Mouse (Mus musculus) heart, postnatal 0 days (tissue): ENCODE measurements around the gene Dus4l. TPM values are rescaled to one million over a fixed set of nuclear protein-coding genes. Genes with fewer than 3 reads are reported as not detected.

Experiments used
- ATAC-seq: fragments of 200-750 bp; cut with Nextera tagmentation; 2 replicates; pipeline ENCODE4 v1.8.0; 2017; ENCODE audit warnings: low read depth, moderate number of reproducible peaks, moderate library complexity; ENCODE audit not compliant: insufficient read depth
- DNase-seq: peaks from one replicate; pipeline ENCODE4 v3.0.0-alpha.2; 2016; ENCODE audit warnings: low spot score
- H3K27ac ChIP-seq: fragments of 300-500 bp; sonication (generic); 2 replicates; pipeline ENCODE4 v1.5.1; 2014; ENCODE audit warnings: low read depth, mild to moderate bottlenecking
- H3K27me3 ChIP-seq: fragments of 300-500 bp; sonication (generic); 2 replicates; pipeline ENCODE4 v1.6.1; 2014; ENCODE audit warnings: low read length, mixed read lengths; ENCODE audit not compliant: control insufficient read depth, insufficient read depth
- H3K36me3 ChIP-seq: fragments of 300-500 bp; sonication (generic); replicated peaks from 2 replicates; pipeline ENCODE4 v1.6.1; 2014; ENCODE audit warnings: low read length, mixed read lengths; ENCODE audit not compliant: control insufficient read depth, insufficient read depth
- H3K4me1 ChIP-seq: fragments of 300-500 bp; sonication (generic); 2 replicates; pipeline ENCODE4 v1.6.1; 2014; ENCODE audit warnings: antibody characterized with exemption; ENCODE audit not compliant: control insufficient read depth, insufficient read depth
- H3K4me2 ChIP-seq: fragments of 300-500 bp; sonication (generic); 2 replicates; pipeline ENCODE4 v1.6.1; 2014; ENCODE audit warnings: low read depth, mild to moderate bottlenecking, low read length, moderate library complexity
- H3K4me3 ChIP-seq: fragments of 300-500 bp; sonication (generic); 2 replicates; pipeline ENCODE4 v1.5.1; 2014; ENCODE audit warnings: low read depth, low read length
- H3K9ac ChIP-seq: fragments of 300-500 bp; sonication (generic); replicated peaks from 2 replicates; pipeline ENCODE4 v1.6.1; 2014; ENCODE audit warnings: low read depth, low read length, mixed read lengths
- H3K9me3 ChIP-seq: fragments of 300-500 bp; sonication (generic); replicated peaks from 2 replicates; pipeline ENCODE4 v1.6.1; 2016; ENCODE audit warnings: low read length; ENCODE audit not compliant: control insufficient read depth
- CTCF ChIP-seq: IDR thresholded peaks from 2 replicates; pipeline ENCODE4 v1.5.1; 2016; ENCODE audit warnings: antibody characterized with exemption, control low read depth, low read depth
- EP300 ChIP-seq: IDR thresholded peaks from 2 replicates; pipeline ENCODE4 v1.6.1; 2016; ENCODE audit warnings: antibody characterized with exemption, low read depth
- WGBS: fragments of 180-500 bp; shearing (Covaris S2); extraction: QIAGEN DNeasy Blood & Tissue Kit; methylation state at CpG from one replicate; pipeline ENCODE4 v1.1.7; 2014; 5-methylcytosine and 5-hydroxymethylcytosine counted together
- polyA plus RNA-seq: library from polyadenylated mRNA; unstranded; fragments of >200 nt; fragmentation: Nextera tagmentation; extraction: Ambion mirVana; gene quantifications from 2 replicates; pipeline ENCODE4 v1.2.1, GENCODE M21; 2015
- total RNA-seq: library from RNA; depleted of rRNA; stranded (reverse); fragments of >200 nt; gene quantifications from 2 replicates; pipeline ENCODE4 v1.2.3, GENCODE M21; 2014; ENCODE audit warnings: low replicate concordance

The Dus4l gene
- total and polyA plus RNA-seq, 2 experiments from 2014 or later, result 3.2 to 7.7 TPM

GRCm38 (mm10) chr12:31686679-31687078, 32.1 kb upstream of the Dus4l start:
- Histone ChIP-seq H3K27me3 (no peaks in the 10 kb centered on the region), H3K27ac (no peak overlapping the region), H3K4me2 (no peak overlapping the region), H3K4me3 (no peak overlapping the region), H3K36me3 (peaks cover 6% of the 10 kb centered on the region; the same call in 1 of the 2 replicates), H3K9me3 (no peaks in the 10 kb centered on the region), H3K9ac (no peak overlapping the region), H3K4me1 (no peaks in the 10 kb centered on the region)
- no peak for ATAC-seq
- TF ChIP-seq EP300 (no peak), CTCF (no peak)
- DNase-seq, result no peak
- 92% methylated on average over 3 of the region's 3 CpGs for WGBS

- 63% methylated on average over 3 of the region's 3 CpGs for WGBS
- no peaks in the 10 kb centered on the region for H3K27me3 ChIP-seq
- ATAC-seq (no peak), DNase-seq (no peak)
- TF ChIP-seq CTCF (no peak), EP300 (no peak)
- H3K4me2 ChIP-seq, result no peak overlapping the region
- no peaks in the 10 kb centered on the region for H3K4me1 ChIP-seq
- H3K27ac ChIP-seq, result no peak overlapping the region
- H3K9ac ChIP-seq, result no peak overlapping the region
- H3K9me3 ChIP-seq, result no peaks in the 10 kb centered on the region
- peaks cover 50% of the 10 kb centered on the region for H3K36me3 ChIP-seq
- H3K4me3 ChIP-seq, result no peak overlapping the region
Measured at GRCm38 (mm10) chr12:31667187-31667586, 12.6 kb upstream of the Dus4l start.

GRCm38 (mm10) chr12:31665999-31666398, 11.4 kb upstream of the Dus4l start:
- no peak overlapping the region for H3K4me2 ChIP-seq
- no peak overlapping the region for H3K4me3 ChIP-seq
- H3K4me1 ChIP-seq, result no peaks in the 10 kb centered on the region
- no peak overlapping the region for H3K9ac ChIP-seq
- TF ChIP-seq EP300, result no peak
- no peak for TF ChIP-seq CTCF
- ATAC-seq (no peak), DNase-seq (no peak)
- H3K27me3 ChIP-seq, result no peaks in the 10 kb centered on the region
- no peaks in the 10 kb centered on the region for H3K9me3 ChIP-seq
- H3K36me3 ChIP-seq, result peaks cover 45% of the 10 kb centered on the region
- H3K27ac ChIP-seq, result no peak overlapping the region
- WGBS, result 72% methylated on average over 6 of the region's 6 CpGs

- H3K4me2 ChIP-seq, result no peak overlapping the region
- TF ChIP-seq CTCF (no peak), EP300 (no peak)
- no peaks in the 10 kb centered on the region for H3K36me3 ChIP-seq
- H3K27me3 ChIP-seq, result no peaks in the 10 kb centered on the region
- H3K9ac ChIP-seq, result no peak overlapping the region
- ATAC-seq (no peak), DNase-seq (no peak)
- H3K4me1 ChIP-seq, result peaks cover 5% of the 10 kb centered on the region
- H3K4me3 ChIP-seq, result no peak overlapping the region
- WGBS, result 97% methylated on average over 2 of the region's 2 CpGs
- H3K9me3 ChIP-seq, result no peaks in the 10 kb centered on the region
- no peak overlapping the region for H3K27ac ChIP-seq
Measured at GRCm38 (mm10) chr12:31656841-31657240, 2.2 kb upstream of the Dus4l start.

- Histone ChIP-seq H3K4me1 (peaks cover 5% of the 10 kb centered on the region), H3K4me3 (peak overlapping the region; percentile 92), H3K36me3 (no peaks in the 10 kb centered on the region), H3K27ac (peak overlapping the region; percentile 91), H3K27me3 (no peaks in the 10 kb centered on the region), H3K9me3 (no peaks in the 10 kb centered on the region), H3K4me2 (peak overlapping the region; percentile 68), H3K9ac (peak overlapping the region; percentile 84)
- ATAC-seq (peak; percentile 78), DNase-seq (peak; percentile 36)
- WGBS, result under 1% methylated on average over 28 of the region's 29 CpGs
- TF ChIP-seq EP300, result no peak
- peak; percentile 43 for TF ChIP-seq CTCF
Measured at GRCm38 (mm10) chr12:31654965-31655477, 395 bp upstream of the Dus4l start.

- Histone ChIP-seq H3K36me3 (no peaks in the 10 kb centered on the region), H3K9me3 (no peaks in the 10 kb centered on the region), H3K27me3 (no peaks in the 10 kb centered on the region), H3K4me3 (no peak overlapping the region), H3K4me1 (peaks cover 5% of the 10 kb centered on the region), H3K9ac (no peak overlapping the region), H3K27ac (no peak overlapping the region), H3K4me2 (peak overlapping the region; percentile 23; the same call in 1 of the 2 replicates)
- 76% methylated on average over 5 of the region's 5 CpGs for WGBS
- DNase-seq, result no peak
- ATAC-seq, result no peak
- TF ChIP-seq CTCF (no peak), EP300 (no peak)
Measured at GRCm38 (mm10) chr12:31653611-31654010, 1.0 kb downstream of the Dus4l start.
